Mouse (Mus musculus): ENCODE results near the gene Psmd4. TPM values are rescaled to one million over a fixed set of nuclear protein-coding genes. Genes with fewer than 3 reads are reported as not detected.

Gene Psmd4
- 283 and 295 TPM in 2 replicates for polyA plus RNA-seq (2016; fragmentation: Nextera tagmentation; extraction: Ambion mirVana)

GRCm38 (mm10) chr3:95042166-95042837 is at the start of gene Psmd4:
Gene Psmd4 (minus strand): TSS chr3:95042614.
- H3K36me3 ChIP-seq (replicated peaks) = peaks cover 12% of the 10 kb centered on the region
- H3K4me1 ChIP-seq = peaks cover 11% of the 10 kb centered on the region
- WGBS = under 1% methylated on average over 36 of the region's 36 CpGs
- ATAC-seq (ENCODE audit: low FRiP score) = peak; percentile 100
- no peaks in the 10 kb centered on the region for H3K27me3 ChIP-seq
- H3K4me3 ChIP-seq (replicated peaks) = peak within 1 kb of the TSS; percentile 92
- H3K9me3 ChIP-seq = no peaks in the 10 kb centered on the region
- 0 out of 2 replicates have a peak within 1 kb of the TSS, but pooled peaks have one; percentile 13 for H3K27ac ChIP-seq
- peak within 1 kb of the TSS; percentile 85 for H3K9ac ChIP-seq
- peak within 1 kb of the TSS; percentile 78 for H3K4me2 ChIP-seq

DNA sequence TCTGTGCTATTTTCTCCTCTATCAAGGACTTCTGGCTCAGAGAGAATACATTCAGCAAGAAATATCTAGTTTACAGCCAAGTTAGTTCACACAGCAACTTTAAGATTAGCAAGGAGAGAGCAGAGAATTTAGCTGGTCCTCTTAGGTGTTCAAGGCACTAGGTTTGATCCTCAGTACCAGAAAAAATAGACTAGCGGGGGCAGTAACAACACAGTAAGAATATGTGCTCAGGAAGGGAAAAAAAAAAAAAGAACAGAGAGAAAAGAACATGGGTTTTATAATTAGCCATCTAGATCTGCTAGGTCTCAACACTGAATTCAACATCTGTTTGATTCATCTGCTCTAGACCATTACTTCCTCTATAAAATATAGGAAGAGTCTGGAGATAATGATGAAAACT is 45.7 kb upstream of the Psmd4 start:
- no peak overlapping the region for H3K4me2 ChIP-seq
- no peaks in the 10 kb centered on the region for H3K27me3 ChIP-seq
- H3K4me3 ChIP-seq (replicated peaks) = no peak overlapping the region
- peaks cover 7% of the 10 kb centered on the region; the same call in 1 of the 2 replicates for H3K36me3 ChIP-seq (replicated peaks)
- H3K9me3 ChIP-seq = no peaks in the 10 kb centered on the region
- no peak overlapping the region for H3K9ac ChIP-seq
- no peak for ATAC-seq (ENCODE audit: low FRiP score)
- H3K27ac ChIP-seq = no peak overlapping the region
- no peaks in the 10 kb centered on the region for H3K4me1 ChIP-seq
- 100% methylated on average over 1 of the region's 1 CpGs for WGBS

GRCm38 (mm10) chr3:95071606-95072005 is 29.2 kb upstream of the Psmd4 start:
- H3K36me3 ChIP-seq (replicated peaks) = peaks cover 82% of the 10 kb centered on the region
- H3K4me1 ChIP-seq = no peaks in the 10 kb centered on the region
- H3K27me3 ChIP-seq = no peaks in the 10 kb centered on the region
- H3K9ac ChIP-seq = no peak overlapping the region
- no peak overlapping the region for H3K4me3 ChIP-seq (replicated peaks)
- H3K27ac ChIP-seq = no peak overlapping the region
- H3K4me2 ChIP-seq = no peak overlapping the region
- ATAC-seq (ENCODE audit: low FRiP score) = no peak
- no peaks in the 10 kb centered on the region for H3K9me3 ChIP-seq
- 100% methylated on average over 2 of the region's 2 CpGs for WGBS

- Histone ChIP-seq H3K9me3 (no peaks in the 10 kb centered on the region), H3K36me3 (replicated peaks) (peaks cover 97% of the 10 kb centered on the region)
- ATAC-seq (ENCODE audit: low FRiP score) = no peak
These were observed 24.2 kb upstream of the Psmd4 start for GRCm38 (mm10) chr3:95066570-95066969.

GRCm38 (mm10) chr3:95066095-95066494 is 23.7 kb upstream of the Psmd4 start:
- H3K9me3 ChIP-seq = no peaks in the 10 kb centered on the region
- no peaks in the 10 kb centered on the region for H3K4me1 ChIP-seq
- H3K36me3 ChIP-seq (replicated peaks) = peaks cover 97% of the 10 kb centered on the region
- no peak overlapping the region for H3K4me3 ChIP-seq (replicated peaks)
- H3K9ac ChIP-seq = no peak overlapping the region
- no peak overlapping the region for H3K4me2 ChIP-seq
- no peaks in the 10 kb centered on the region for H3K27me3 ChIP-seq
- ATAC-seq (ENCODE audit: low FRiP score) = no peak
- 90% methylated on average over 6 of the region's 6 CpGs for WGBS
- no peak overlapping the region for H3K27ac ChIP-seq

More at GRCm38 (mm10) chr3:95066570-95066969, 24.2 kb upstream of the Psmd4 start:
- Histone ChIP-seq H3K4me1 (no peaks in the 10 kb centered on the region), H3K4me3 (replicated peaks) (no peak overlapping the region), H3K4me2 (no peak overlapping the region), H3K9ac (no peak overlapping the region), H3K27me3 (no peaks in the 10 kb centered on the region), H3K27ac (no peak overlapping the region)
- WGBS = 92% methylated on average over 11 of the region's 11 CpGs

DNA sequence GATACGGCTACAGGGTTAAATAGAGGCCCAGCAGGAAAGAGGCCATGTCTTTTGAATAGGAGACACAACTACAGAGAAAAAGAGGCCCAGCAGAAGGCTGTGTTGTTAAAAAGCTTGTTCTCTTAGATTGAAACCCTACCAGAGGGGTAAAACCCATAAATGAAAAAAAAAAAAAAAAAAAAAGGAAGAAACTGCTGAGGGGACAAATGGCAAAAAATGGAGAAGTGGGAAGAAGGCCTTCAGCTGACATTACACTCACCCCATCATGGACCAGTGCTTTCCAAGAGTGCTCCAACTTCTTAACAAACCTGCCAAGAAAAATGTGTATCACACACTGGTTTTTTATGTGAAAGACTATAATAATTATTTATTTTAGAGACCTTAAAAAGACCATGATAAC is 23.1 kb upstream of the Psmd4 start:
- Histone ChIP-seq H3K27me3 (no peaks in the 10 kb centered on the region), H3K27ac (no peak overlapping the region), H3K9ac (no peak overlapping the region), H3K36me3 (replicated peaks) (peaks cover 97% of the 10 kb centered on the region), H3K4me3 (replicated peaks) (no peak overlapping the region), H3K4me1 (no peaks in the 10 kb centered on the region), H3K9me3 (no peaks in the 10 kb centered on the region), H3K4me2 (no peak overlapping the region)
- WGBS = 85% methylated on average over 1 of the region's 1 CpGs
- ATAC-seq (ENCODE audit: low FRiP score) = no peak

GRCm38 (mm10) chr3:95063741-95064140 is 21.3 kb upstream of the Psmd4 start:
- 96% methylated on average over 4 of the region's 4 CpGs for WGBS
- Histone ChIP-seq H3K27me3 (no peaks in the 10 kb centered on the region), H3K9ac (no peak overlapping the region), H3K27ac (no peak overlapping the region), H3K4me2 (no peak overlapping the region), H3K4me3 (replicated peaks) (no peak overlapping the region), H3K9me3 (no peaks in the 10 kb centered on the region), H3K4me1 (no peaks in the 10 kb centered on the region), H3K36me3 (replicated peaks) (peaks cover 97% of the 10 kb centered on the region)
- ATAC-seq (ENCODE audit: low FRiP score) = no peak

DNA sequence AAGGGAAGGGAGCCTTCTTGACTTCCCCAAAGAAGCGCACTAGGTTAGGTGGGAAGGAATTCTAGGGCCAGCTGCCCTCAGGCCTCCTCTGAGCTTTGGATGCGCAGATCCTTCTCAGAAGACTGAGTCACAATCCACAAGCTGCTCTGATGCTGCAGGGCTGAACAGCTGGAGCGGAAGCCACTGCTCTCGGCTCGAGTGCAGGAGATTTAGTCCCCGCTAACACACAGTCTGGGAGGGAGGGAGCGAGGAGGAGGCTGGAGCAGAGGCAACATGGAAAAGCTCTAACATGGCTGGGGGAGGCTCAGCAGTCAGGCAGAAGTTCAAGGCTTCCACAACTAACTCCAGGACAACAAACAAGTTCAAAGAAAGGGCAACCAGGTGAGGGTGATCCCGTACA is 15.7 kb upstream of the Psmd4 start:
- no peak overlapping the region for H3K4me3 ChIP-seq (replicated peaks)
- no peak overlapping the region for H3K27ac ChIP-seq
- peaks cover 55% of the 10 kb centered on the region for H3K36me3 ChIP-seq (replicated peaks)
- no peaks in the 10 kb centered on the region for H3K9me3 ChIP-seq
- H3K4me2 ChIP-seq = no peak overlapping the region
- H3K9ac ChIP-seq = no peak overlapping the region
- no peak for ATAC-seq (ENCODE audit: low FRiP score)
- no peaks in the 10 kb centered on the region for H3K27me3 ChIP-seq
- H3K4me1 ChIP-seq = no peaks in the 10 kb centered on the region
- 78% methylated on average over 8 of the region's 8 CpGs for WGBS

DNA sequence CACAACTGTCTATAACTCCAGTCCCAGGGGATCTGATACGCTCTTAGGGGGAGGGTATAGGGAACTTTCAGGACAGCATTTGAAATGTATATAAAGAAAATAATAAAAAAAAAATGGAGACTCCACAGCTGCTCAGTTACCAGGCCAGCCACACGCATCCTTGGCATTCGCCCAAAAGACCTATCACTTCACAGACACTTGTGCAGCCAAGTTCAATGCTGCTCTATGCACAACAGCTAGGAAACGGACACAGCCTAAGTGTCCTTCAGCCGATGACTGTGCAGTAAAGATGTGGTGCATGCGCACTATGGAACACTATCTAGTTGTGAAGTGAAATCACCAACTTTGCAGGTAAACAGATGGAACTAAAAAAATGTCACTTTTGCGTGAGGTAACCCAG is 13.9 kb upstream of the Psmd4 start:
- peaks cover 37% of the 10 kb centered on the region for H3K36me3 ChIP-seq (replicated peaks)
- H3K27ac ChIP-seq = no peak overlapping the region
- WGBS = 94% methylated on average over 7 of the region's 7 CpGs
- H3K4me2 ChIP-seq = no peak overlapping the region
- H3K27me3 ChIP-seq = no peaks in the 10 kb centered on the region
- no peak overlapping the region for H3K9ac ChIP-seq
- no peaks in the 10 kb centered on the region for H3K4me1 ChIP-seq
- ATAC-seq (ENCODE audit: low FRiP score) = no peak
- no peak overlapping the region for H3K4me3 ChIP-seq (replicated peaks)
- H3K9me3 ChIP-seq = no peaks in the 10 kb centered on the region

DNA sequence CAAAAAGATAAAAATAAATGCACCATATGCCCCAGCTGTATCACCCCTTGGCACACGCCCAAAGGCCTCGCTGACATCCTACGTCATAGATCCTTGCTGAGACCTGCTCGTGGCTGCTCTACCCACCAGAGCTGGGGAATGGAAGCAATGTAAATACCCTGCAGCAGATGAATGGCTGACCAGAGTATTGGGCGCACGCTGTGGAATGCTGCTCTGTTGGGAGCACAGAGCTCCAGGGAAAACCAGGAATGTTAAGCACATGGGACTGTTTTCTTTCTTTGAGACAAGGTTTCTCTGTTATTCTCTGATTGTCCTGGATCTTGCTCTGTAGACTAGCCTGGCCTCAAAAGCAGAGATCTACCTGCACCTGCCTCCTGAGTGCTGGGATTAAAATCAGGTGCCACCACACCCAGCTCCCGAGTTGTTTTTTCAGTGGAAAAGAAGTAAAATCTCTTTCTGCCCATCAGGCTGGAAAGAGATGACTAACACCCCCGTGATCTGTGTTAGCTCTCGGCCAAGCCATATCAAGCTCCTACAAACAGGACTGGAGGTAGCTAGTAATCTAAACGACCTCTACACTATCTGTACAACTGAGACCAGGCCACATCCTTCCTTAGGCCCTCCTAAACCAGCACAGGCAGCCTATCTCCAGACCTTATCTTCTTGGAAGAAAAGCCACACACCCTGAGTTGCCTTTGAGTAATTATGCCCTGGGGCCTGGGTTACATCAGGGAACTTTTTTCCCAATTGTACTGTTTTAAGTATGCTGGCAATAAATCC is 12.3 kb upstream of the Psmd4 start:
- no peak overlapping the region for H3K27ac ChIP-seq
- peaks cover 21% of the 10 kb centered on the region for H3K36me3 ChIP-seq (replicated peaks)
- no peak for ATAC-seq (ENCODE audit: low FRiP score)
- WGBS = 55% methylated on average over 10 of the region's 10 CpGs
- no peaks in the 10 kb centered on the region for H3K9me3 ChIP-seq
- no peak overlapping the region for H3K4me2 ChIP-seq
- no peaks in the 10 kb centered on the region for H3K27me3 ChIP-seq
- no peak overlapping the region for H3K4me3 ChIP-seq (replicated peaks)
- no peak overlapping the region for H3K9ac ChIP-seq
- no peaks in the 10 kb centered on the region for H3K4me1 ChIP-seq

DNA sequence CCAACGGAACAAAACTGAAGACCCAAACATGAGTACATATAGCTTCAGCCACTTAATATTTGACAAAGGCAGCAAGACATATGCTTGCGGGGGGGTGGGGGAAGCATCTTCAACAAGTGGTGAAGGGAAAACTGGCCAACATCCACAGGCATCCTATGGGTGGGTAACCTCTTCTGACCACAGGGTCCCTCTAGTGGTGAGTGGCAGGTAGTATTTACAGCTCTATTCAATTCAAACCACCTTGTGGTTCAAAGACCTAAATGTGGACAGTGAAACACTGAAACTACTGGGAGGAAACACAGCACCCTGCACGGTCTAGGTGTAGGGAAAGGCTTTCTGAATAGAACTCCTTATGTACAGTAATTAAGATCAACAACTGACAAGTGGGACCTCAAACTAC is 11.3 kb upstream of the Psmd4 start:
- WGBS = 49% methylated on average over 3 of the region's 3 CpGs
- no peaks in the 10 kb centered on the region for H3K9me3 ChIP-seq

GRCm38 (mm10) chr3:95052959-95053358 is 10.5 kb upstream of the Psmd4 start:
- no peaks in the 10 kb centered on the region for H3K9me3 ChIP-seq
- no peak for ATAC-seq (ENCODE audit: low FRiP score)
- H3K4me3 ChIP-seq (replicated peaks) = no peak overlapping the region
- no peak overlapping the region for H3K4me2 ChIP-seq
- peaks cover 4% of the 10 kb centered on the region for H3K36me3 ChIP-seq (replicated peaks)
- no peaks in the 10 kb centered on the region for H3K4me1 ChIP-seq
- H3K9ac ChIP-seq = no peak overlapping the region
- no peaks in the 10 kb centered on the region for H3K27me3 ChIP-seq
- no peak overlapping the region for H3K27ac ChIP-seq
- 54% methylated on average over 1 of the region's 1 CpGs for WGBS

More for the DNA sequence above, 11.3 kb upstream of the Psmd4 start:
- Histone ChIP-seq H3K4me3 (replicated peaks) (no peak overlapping the region), H3K9ac (no peak overlapping the region), H3K4me2 (no peak overlapping the region), H3K27me3 (no peaks in the 10 kb centered on the region), H3K36me3 (replicated peaks) (peaks cover 12% of the 10 kb centered on the region), H3K27ac (no peak overlapping the region), H3K4me1 (no peaks in the 10 kb centered on the region)
- ATAC-seq (ENCODE audit: low FRiP score) = 0 out of 2 replicates have a peak, but pooled peaks have one; percentile 51

Measured in forebrain, embryonic 12.5 days (tissue).